Mouse (Mus musculus) erythroblast, embryonic 14.5 days (primary cell): ENCODE results near the gene Mtmr14.

Experiments used
- GATA1 ChIP-seq: IDR thresholded peaks from 2 replicates; pipeline ENCODE4 v1.6.1; 2012; ENCODE audit warnings: low read length, inconsistent platforms, mixed read lengths
- TAL1 ChIP-seq: IDR thresholded peaks from 3 replicates; pipeline ENCODE4 v1.6.1; 2012; ENCODE audit warnings: low read length, inconsistent platforms, mixed read lengths

GRCm38 (mm10) chr6:113306986-113307349, 69.3 kb downstream of the Mtmr14 start, which contains the start of gene Brpf1:
- TF ChIP-seq GATA1 (no peak), TAL1 (no peak)
